Mouse (Mus musculus): ENCODE measurements around the gene Ttc21a. TPM values are rescaled to one million over a fixed set of nuclear protein-coding genes. Genes with fewer than 3 reads are reported as not detected.

Ttc21a gene
- not detected in 2 replicates for polyA plus RNA-seq (2012; ENCODE audit: insufficient read depth, insufficient read length, missing spikeins)

DNA sequence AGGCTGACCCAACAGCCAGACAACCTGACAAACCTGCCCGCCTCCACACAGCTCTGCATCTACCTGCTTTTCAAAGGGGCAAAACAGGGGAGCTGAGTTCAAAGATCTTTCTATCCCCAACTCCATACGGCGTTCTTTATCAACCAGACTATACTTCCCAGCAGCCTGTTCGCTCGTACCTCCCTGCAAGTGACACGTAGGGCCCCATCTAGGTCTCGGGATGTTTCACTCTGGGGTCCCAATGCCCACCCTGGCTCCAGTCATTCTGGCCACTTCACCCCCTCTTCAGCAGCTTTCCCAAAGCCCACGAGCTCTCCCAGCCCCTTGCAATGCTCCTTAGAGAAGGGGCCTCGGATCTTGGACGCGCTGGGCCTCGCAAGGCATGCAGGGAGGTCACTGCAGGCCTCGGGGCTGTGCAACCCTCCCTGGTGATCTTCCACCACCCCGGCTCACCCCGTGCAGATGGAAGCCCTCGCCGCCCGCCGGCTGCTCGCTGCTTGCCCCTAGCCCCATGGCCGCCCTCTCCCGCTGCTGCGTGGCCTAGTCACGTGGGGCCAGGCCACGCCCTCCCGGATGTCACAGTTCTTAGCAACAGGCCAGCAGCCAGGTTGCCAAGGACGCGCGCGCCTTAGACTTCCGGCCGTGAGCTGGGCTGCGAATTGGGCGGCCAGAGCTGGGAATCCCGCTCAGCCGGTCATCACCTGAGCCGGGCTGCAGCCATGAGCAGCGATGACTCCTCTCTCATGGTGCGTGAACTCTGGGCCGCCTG lies at the start of gene Ttc21a, which contains the start of gene Gorasp1:
Ttc21a (plus strand) TSS at position 602 of the 769 bp plus-strand sequence.
Gorasp1 (minus strand) TSS at position 561 of the 769 bp plus-strand sequence.
- Histone ChIP-seq H3K27ac (replicated peaks; ENCODE audit: low read depth, low read length) (no peak within 1 kb of the TSS), H3K4me1 (ENCODE audit: control insufficient read depth, insufficient read depth, insufficient read length, low read length) (peaks cover 4% of the 10 kb centered on the region; the same call in 1 of the 2 replicates), H3K4me3 (ENCODE audit: insufficient read depth, low read depth, low read length) (peak within 1 kb of the TSS; percentile 91)

DNA sequence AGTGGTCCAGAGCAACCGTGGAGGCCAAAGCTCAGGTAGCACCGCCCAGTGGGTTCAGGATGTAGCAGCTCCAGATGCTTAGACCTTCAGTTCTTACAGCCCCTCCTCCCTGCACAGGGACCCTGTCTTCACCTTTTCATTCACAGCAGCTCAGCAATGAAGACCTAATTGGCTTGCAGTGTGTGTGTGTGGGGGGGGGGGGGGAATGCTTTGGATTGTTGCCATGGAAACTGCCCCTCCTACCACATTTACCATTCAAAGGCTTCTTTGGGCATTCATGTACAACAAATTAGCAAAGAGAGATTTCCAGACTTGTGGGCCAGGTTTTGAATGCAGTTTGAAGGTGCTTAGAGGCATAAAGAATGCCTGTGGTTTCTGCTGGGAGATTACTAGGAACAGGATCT lies 48.6 kb upstream of the Ttc21a start:
- H3K27ac ChIP-seq (replicated peaks; ENCODE audit: low read depth, low read length) = no peak overlapping the region
- no peak overlapping the region for H3K4me3 ChIP-seq (ENCODE audit: insufficient read depth, low read depth, low read length)

DNA sequence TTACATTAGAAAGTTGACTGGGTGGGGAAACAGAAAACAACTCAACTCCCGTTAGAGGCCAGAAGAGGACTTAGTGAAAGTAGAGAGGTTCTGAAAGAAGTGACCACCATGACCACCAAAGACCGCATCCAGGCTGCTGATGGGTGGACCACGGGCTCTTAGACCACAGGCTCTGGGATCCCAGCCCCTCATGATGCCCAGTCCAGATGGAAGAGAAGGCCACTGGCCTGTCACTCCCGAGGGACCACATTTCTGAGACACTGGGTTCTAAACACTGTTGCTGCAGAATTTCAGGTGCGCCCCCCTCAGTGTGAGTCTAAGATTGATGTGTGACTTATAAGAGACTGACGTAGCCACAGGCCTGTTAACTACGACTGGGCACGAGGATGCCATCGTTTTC lies 48.0 kb upstream of the Ttc21a start:
- H3K4me3 ChIP-seq (ENCODE audit: insufficient read depth, low read depth, low read length) = no peak overlapping the region
- H3K27ac ChIP-seq (replicated peaks; ENCODE audit: low read depth, low read length) = no peak overlapping the region
- H3K4me1 ChIP-seq (ENCODE audit: control insufficient read depth, insufficient read depth, insufficient read length, low read length) = no peaks in the 10 kb centered on the region

More for the DNA sequence above, 48.6 kb upstream of the Ttc21a start:
- no peaks in the 10 kb centered on the region for H3K4me1 ChIP-seq (ENCODE audit: control insufficient read depth, insufficient read depth, insufficient read length, low read length)

DNA sequence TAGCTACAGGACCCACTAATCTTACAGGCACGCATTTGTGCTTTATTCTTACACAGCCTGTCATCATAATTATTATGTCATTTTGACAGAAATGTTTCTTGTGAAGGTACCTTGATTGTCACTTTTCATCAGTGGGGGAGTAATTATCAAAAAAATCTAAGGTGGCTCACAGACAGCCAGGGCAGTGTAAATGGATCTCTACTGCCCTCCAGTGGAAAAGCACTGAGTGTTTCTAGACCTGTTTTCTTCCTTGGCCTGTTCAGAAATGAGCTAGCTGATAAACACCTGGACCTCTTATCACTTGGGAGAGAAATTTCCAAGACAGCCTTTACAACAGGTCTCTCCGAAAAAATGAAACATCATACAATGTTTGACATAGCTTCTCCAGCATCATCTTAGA lies 46.7 kb upstream of the Ttc21a start:
- H3K4me1 ChIP-seq (ENCODE audit: control insufficient read depth, insufficient read depth, insufficient read length, low read length) = peaks cover 3% of the 10 kb centered on the region; the same call in 1 of the 2 replicates
- H3K4me3 ChIP-seq (ENCODE audit: insufficient read depth, low read depth, low read length) = no peak overlapping the region
- no peak overlapping the region for H3K27ac ChIP-seq (replicated peaks; ENCODE audit: low read depth, low read length)

DNA sequence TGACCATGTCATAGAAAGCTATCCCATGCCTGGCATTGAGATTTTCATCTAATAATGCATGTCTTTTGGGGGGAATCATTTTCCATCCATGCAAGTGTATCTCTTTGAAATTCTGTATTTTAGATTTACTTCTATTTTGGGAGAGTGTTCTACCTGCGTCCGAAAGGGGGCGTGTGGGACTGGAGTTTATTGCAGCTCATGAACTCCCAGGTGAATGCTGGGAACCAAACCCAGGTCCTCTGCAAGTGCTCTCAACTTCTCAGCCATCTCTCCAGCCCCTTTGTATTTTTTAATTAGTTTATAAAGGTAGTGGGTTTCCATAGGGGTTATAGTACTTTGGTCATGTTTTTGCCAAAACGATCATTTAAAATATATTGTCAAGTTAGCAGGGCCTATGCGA lies 43.5 kb upstream of the Ttc21a start:
- Histone ChIP-seq H3K4me3 (ENCODE audit: insufficient read depth, low read depth, low read length) (no peak overlapping the region), H3K27ac (replicated peaks; ENCODE audit: low read depth, low read length) (no peak overlapping the region), H3K4me1 (ENCODE audit: control insufficient read depth, insufficient read depth, insufficient read length, low read length) (peaks cover 7% of the 10 kb centered on the region; the same call in 1 of the 2 replicates)

DNA sequence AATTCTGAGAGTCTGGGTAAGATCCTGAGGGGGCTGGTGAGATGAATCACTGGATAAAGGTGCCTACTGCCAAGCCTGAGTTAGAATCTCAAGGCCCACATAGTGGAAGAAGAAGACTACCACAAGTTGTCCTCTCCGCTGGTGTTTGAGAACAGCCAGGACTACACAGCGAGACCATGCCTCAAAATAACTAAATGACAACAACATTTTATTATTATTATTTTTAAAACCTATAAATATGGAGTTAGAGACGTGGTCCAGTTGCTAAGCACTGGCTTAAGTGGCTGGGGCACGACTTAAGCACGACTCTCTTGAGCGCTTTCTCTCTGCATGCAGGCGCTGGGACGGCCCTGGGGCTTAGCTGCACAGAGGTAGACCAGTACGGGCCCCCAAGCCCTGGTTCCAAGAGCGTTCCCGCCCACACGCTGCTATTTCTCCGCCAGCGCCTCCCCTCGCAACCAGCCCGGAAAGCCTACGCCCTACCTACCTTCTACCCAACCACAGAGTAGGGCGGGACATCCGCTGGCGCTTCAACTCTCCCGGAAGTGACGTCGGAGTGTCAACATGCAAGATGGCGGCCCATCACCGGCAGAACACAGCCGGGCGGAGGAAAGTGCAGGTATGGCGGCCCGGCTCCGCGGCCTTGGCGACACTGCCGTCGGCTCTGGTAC lies 42.9 kb upstream of the Ttc21a start, which contains the start of gene Wdr48:
Wdr48 (plus strand) TSS at position 540 of the 671 bp plus-strand sequence.
- peak within 1 kb of the TSS; percentile 38; the same call in 1 of the 2 replicates for H3K27ac ChIP-seq (replicated peaks; ENCODE audit: low read depth, low read length)
- H3K4me1 ChIP-seq (ENCODE audit: control insufficient read depth, insufficient read depth, insufficient read length, low read length) = peaks cover 7% of the 10 kb centered on the region; the same call in 1 of the 2 replicates
- peak within 1 kb of the TSS; percentile 69 for H3K4me3 ChIP-seq (ENCODE audit: insufficient read depth, low read depth, low read length)

DNA sequence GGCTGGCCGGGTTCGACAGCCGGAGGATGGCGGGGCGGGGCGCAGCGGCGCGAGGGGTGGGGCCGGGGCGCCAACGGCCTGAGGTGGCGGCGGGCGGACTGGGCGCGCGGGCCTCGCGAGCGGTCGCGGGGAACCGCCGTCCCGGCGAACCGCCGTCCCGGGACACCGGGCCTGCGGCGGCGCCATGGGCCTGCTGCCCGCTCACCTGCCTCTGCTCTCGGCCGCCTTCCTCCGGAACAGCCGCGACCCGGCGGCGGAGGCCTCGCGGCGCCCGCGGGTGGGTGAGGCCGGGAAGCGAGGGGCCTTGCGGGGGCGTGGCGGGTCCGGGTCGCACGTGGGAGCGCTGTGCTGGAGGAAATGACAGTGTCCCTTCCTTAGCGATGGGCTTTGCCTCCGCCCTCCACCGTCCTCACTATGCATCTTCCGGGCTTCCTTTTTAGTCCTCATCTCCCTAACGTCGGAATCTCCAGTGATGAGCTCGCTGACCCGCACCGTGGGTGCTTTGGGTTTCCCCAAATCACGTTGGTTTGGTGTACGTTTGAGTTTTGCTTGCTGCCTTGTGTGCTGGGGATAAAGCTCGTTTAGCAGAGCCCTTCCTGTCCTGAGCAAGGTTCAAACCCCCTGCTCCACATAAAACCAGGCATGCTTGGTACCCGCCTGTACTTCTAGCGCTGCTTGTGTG lies 42.2 kb upstream of the Ttc21a start:
- H3K4me1 ChIP-seq (ENCODE audit: control insufficient read depth, insufficient read depth, insufficient read length, low read length) = peaks cover 7% of the 10 kb centered on the region; the same call in 1 of the 2 replicates
- H3K4me3 ChIP-seq (ENCODE audit: insufficient read depth, low read depth, low read length) = peak overlapping the region; percentile 69
- peak overlapping the region; percentile 38; the same call in 1 of the 2 replicates for H3K27ac ChIP-seq (replicated peaks; ENCODE audit: low read depth, low read length)

DNA sequence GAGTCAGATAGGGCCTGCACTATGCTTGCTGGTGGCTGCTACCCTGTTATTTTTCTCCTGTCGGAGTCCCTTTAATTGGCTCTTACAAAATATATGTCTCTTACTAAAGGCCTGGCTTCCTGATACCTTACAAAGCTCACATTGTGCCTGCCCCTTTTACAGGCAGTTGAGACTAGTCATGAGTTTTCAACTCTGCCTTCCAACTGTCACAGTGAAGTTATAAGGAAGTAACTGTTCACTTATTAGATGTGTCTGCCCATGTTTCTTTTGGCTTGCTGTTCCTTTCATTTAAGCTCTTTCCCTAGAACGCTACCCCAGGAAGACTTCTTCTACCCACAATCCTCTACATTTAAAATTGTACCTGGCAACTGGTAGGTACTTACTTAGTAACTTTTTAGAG lies 38.0 kb upstream of the Ttc21a start:
- Histone ChIP-seq H3K4me1 (ENCODE audit: control insufficient read depth, insufficient read depth, insufficient read length, low read length) (peaks cover 7% of the 10 kb centered on the region; the same call in 1 of the 2 replicates), H3K4me3 (ENCODE audit: insufficient read depth, low read depth, low read length) (no peak overlapping the region), H3K27ac (replicated peaks; ENCODE audit: low read depth, low read length) (no peak overlapping the region)

DNA sequence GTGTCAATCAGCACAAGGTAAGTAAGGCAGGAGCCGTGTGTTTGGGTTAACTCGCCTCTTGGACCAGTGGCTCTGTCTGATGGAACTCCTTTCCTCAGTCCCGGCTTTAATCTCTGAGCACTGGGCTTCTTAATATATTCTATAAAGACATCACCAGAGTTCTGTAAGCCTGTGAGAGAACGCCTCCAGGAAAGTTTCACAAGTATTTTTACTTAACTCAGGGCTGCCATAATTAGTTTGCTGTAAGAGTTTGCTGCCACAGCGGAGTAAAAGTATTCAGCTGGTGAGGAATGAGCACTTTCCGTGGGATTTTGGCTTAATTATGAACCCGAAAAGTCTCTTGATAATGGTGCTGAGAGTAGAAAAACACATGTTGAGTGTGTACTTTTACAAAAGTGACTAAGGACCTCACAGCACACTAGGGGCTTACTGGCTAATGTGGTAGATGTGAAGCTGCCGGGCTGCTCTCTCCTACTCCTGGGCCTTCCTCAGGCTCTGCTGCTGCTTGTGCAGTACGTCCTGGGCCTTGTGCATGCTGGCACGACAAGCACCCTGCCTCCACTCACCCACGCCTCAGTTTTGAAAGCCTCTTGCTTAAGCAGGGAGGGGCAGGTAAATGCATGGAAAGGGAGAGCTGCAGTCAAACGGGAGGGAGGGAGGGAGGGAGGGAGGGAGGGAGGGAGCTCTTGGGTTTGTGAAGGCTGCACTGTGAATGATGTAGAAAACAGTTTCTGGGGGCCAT lies 34.8 kb upstream of the Ttc21a start:
- Histone ChIP-seq H3K27ac (replicated peaks; ENCODE audit: low read depth, low read length) (no peak overlapping the region), H3K4me3 (ENCODE audit: insufficient read depth, low read depth, low read length) (no peak overlapping the region), H3K4me1 (ENCODE audit: control insufficient read depth, insufficient read depth, insufficient read length, low read length) (no peaks in the 10 kb centered on the region)

DNA sequence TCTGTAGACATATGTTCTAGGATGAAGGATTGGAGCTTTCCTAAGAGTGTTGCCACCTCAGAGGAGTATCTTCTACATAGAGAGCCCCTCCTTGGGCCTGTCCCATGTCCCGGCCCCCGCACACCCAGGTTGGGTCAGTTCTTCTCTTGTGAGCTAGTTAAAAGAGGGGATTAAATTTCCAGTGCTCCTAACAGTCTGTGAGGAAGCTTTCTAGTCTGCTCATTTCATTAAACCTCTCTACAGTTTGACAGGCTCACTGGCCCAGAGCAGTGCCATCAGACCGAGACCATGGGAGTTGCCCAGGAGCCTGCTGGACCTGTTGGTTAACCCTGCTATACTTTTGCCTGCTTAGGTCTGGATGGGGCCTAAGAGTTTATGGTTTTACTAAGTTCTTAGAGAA lies 28.7 kb upstream of the Ttc21a start:
- no peak overlapping the region for H3K27ac ChIP-seq (replicated peaks; ENCODE audit: low read depth, low read length)
- no peak overlapping the region for H3K4me3 ChIP-seq (ENCODE audit: insufficient read depth, low read depth, low read length)
- H3K4me1 ChIP-seq (ENCODE audit: control insufficient read depth, insufficient read depth, insufficient read length, low read length) = no peaks in the 10 kb centered on the region

DNA sequence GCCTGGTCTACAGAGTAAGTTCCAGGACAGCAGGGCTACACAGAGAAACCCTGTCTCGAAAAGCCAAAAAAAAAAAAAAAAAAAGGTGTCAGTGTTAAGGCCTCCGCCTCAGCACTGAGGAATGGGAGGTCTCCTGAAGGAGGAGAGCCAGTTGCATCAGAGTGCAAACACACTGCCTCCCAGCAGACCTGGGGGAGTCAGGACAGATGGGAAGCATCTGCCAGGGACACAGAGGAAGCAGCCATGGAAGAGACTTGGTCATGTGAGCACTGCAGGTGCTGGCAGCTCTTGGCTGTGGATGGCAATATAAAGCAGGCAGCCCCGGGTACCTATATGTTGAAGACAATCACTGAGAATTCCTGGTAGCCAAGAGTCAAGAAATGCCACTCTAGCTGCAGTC lies 27.5 kb upstream of the Ttc21a start:
- Histone ChIP-seq H3K27ac (replicated peaks; ENCODE audit: low read depth, low read length) (no peak overlapping the region), H3K4me3 (ENCODE audit: insufficient read depth, low read depth, low read length) (no peak overlapping the region), H3K4me1 (ENCODE audit: control insufficient read depth, insufficient read depth, insufficient read length, low read length) (no peaks in the 10 kb centered on the region)

DNA sequence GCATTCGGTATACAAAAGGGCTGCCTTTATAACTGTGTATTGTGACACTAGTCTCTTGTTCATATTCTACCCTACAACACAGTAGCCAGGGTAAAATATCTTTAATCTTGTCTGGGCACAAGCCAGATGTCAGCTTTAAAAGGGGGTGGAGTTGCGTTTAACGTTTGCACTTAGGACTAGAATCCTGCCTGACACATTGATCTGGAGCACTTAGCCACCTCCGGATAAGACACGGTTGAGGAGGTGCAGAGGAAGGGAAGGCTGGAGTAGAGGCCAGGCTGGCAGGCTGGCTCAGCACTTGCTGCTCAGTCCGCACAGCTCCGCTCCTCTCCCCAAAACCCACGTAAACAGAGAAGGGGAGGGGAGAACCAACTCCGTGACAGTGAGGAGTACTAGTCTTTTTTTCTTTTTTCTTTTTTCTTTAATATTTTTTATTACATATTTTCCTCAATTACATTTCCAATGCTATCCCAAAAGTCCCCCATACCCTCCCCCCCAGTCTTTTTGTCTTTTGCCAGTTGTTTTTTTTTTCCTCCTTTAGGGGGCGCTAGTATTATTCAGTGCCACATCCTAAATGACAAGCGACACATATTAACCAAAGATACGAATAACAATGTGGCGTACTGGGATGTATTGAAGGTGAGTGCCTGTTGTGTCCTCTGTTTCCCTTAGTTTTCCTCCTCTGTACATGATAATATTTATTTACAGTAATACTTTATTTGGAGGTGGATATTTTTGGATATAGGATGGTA lies 24.1 kb upstream of the Ttc21a start:
- no peak overlapping the region for H3K27ac ChIP-seq (replicated peaks; ENCODE audit: low read depth, low read length)
- H3K4me3 ChIP-seq (ENCODE audit: insufficient read depth, low read depth, low read length) = no peak overlapping the region
- no peaks in the 10 kb centered on the region for H3K4me1 ChIP-seq (ENCODE audit: control insufficient read depth, insufficient read depth, insufficient read length, low read length)

DNA sequence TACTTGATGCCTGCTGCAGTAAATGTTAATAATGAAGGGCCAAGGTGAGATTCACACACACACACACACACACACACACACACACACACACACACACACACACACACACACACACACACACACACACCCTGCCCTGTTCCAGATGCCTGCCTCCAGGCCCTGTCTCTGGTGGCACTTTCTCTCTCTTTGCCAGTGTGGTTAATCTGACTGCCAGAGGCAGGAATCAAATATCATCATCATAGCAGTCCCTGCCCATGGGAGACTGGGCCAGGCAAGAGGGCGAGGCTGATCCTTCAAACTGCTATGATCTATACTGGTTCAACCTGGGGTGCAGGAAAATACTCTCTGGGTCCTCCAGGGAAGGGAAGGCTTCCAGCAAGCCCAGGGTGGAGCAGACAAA lies 17.5 kb upstream of the Ttc21a start:
- Histone ChIP-seq H3K4me1 (ENCODE audit: control insufficient read depth, insufficient read depth, insufficient read length, low read length) (no peaks in the 10 kb centered on the region), H3K27ac (replicated peaks; ENCODE audit: low read depth, low read length) (no peak overlapping the region), H3K4me3 (ENCODE audit: insufficient read depth, low read depth, low read length) (no peak overlapping the region)

DNA sequence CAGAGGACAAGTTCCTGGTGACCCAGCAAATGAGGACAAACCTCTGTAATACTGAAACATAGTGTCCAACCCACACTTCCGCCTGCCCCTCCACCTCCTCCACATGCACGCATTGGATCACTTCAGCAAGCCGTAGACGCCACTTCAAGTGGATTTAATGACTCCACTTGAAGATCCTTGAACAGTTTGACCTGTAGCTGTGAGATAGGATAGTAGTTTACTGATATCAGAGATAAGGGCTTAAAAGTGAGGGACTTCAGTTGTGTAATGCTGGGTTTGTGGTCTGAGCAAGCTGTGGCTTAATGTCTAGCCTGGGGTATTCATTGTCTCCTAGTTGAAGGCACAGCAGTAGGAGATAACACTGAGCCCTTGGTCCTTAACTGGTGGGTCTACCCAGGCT lies 13.9 kb upstream of the Ttc21a start:
- Histone ChIP-seq H3K4me3 (ENCODE audit: insufficient read depth, low read depth, low read length) (no peak overlapping the region), H3K27ac (replicated peaks; ENCODE audit: low read depth, low read length) (no peak overlapping the region), H3K4me1 (ENCODE audit: control insufficient read depth, insufficient read depth, insufficient read length, low read length) (no peaks in the 10 kb centered on the region)
